Mouse (Mus musculus): ENCODE measurements around the gene Rps15a. TPM values are rescaled to one million over a fixed set of nuclear protein-coding genes. Genes with fewer than 3 reads are reported as not detected.

Gene Rps15a
- polyA plus RNA-seq, 1 experiment, result 1,382 TPM

DNA sequence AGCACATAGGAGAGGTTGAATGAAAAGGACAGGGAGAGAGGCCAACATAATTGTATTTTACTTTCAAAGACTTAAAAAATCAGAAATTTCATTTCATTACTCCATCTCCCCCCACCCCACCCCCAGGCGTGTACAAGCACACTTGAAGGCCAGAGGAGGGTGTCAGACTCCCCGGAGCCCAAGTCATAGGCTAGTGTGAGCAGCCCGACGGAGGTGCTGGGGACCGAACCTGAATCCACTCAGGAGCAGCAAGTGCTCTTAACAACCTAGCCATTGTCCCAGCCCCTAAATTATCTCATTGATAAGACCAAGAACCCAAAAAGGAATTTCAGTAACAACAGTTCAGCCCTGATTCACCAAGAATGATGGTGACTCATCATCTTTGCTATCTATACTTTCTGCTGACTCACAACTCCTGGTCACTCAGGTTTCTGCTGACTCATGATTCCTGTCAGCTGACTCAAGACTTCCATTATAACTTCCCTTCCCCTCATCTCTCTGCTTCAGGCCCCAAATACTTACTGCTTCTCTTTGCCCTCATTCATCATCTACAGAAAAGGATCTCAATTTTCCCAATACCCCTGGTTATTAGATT, 11.4 kb downstream of the Rps15a start:
- H3K4me1 ChIP-seq (replicated peaks; ENCODE audit: control insufficient read depth, insufficient read depth, low read length), result no peaks in the 10 kb centered on the region
- no peaks in the 10 kb centered on the region for H3K27me3 ChIP-seq (ENCODE audit: control insufficient read depth, insufficient read depth, low read length)
- no peak for DNase-seq
- TF ChIP-seq CTCF (IDR thresholded peaks at IDR 0.05; ENCODE audit: borderline replicate concordance, control insufficient read depth, extremely low read depth, insufficient read depth, low read length, poor library complexity) (no peak), POLR2A (IDR thresholded peaks at IDR 0.05; ENCODE audit: control insufficient read depth, extremely low read depth, insufficient read depth, low read length, poor library complexity) (no peak)
- no peak overlapping the region for H3K27ac ChIP-seq (ENCODE audit: control insufficient read depth, insufficient read depth, low read length)
- H3K4me3 ChIP-seq (ENCODE audit: control insufficient read depth, insufficient read depth, low read length), result no peak overlapping the region
- 93% methylated on average over 5 of the region's 5 CpGs for WGBS
- peaks cover 47% of the 10 kb centered on the region for H3K36me3 ChIP-seq (ENCODE audit: control insufficient read depth, insufficient read depth, low read length)

- WGBS, result 81% methylated on average over 5 of the region's 5 CpGs
- no peak for TF ChIP-seq CTCF (IDR thresholded peaks at IDR 0.05; ENCODE audit: borderline replicate concordance, control insufficient read depth, extremely low read depth, insufficient read depth, low read length, poor library complexity)
- TF ChIP-seq POLR2A (IDR thresholded peaks at IDR 0.05; ENCODE audit: control insufficient read depth, extremely low read depth, insufficient read depth, low read length, poor library complexity), result no peak
- peaks cover 39% of the 10 kb centered on the region for H3K36me3 ChIP-seq (ENCODE audit: control insufficient read depth, insufficient read depth, low read length)
These were observed 12.3 kb downstream of the Rps15a start for GRCm38 (mm10) chr7:118103462-118104379.

GRCm38 (mm10) chr7:118102678-118103461, 13.1 kb downstream of the Rps15a start:
- H3K36me3 ChIP-seq (ENCODE audit: control insufficient read depth, insufficient read depth, low read length), result peaks cover 30% of the 10 kb centered on the region
- WGBS, result 68% methylated on average over 4 of the region's 4 CpGs
- no peaks in the 10 kb centered on the region for H3K4me1 ChIP-seq (replicated peaks; ENCODE audit: control insufficient read depth, insufficient read depth, low read length)
- no peak for DNase-seq
- no peak overlapping the region for H3K4me3 ChIP-seq (ENCODE audit: control insufficient read depth, insufficient read depth, low read length)
- H3K27ac ChIP-seq (ENCODE audit: control insufficient read depth, insufficient read depth, low read length), result no peak overlapping the region
- no peak for TF ChIP-seq POLR2A (IDR thresholded peaks at IDR 0.05; ENCODE audit: control insufficient read depth, extremely low read depth, insufficient read depth, low read length, poor library complexity)
- no peak for TF ChIP-seq CTCF (IDR thresholded peaks at IDR 0.05; ENCODE audit: borderline replicate concordance, control insufficient read depth, extremely low read depth, insufficient read depth, low read length, poor library complexity)
- no peaks in the 10 kb centered on the region for H3K27me3 ChIP-seq (ENCODE audit: control insufficient read depth, insufficient read depth, low read length)

More at GRCm38 (mm10) chr7:118103462-118104379, 12.3 kb downstream of the Rps15a start:
- DNase-seq, result no peak
- H3K4me3 ChIP-seq (ENCODE audit: control insufficient read depth, insufficient read depth, low read length), result no peak overlapping the region
- no peaks in the 10 kb centered on the region for H3K4me1 ChIP-seq (replicated peaks; ENCODE audit: control insufficient read depth, insufficient read depth, low read length)
- H3K27ac ChIP-seq (ENCODE audit: control insufficient read depth, insufficient read depth, low read length), result no peak overlapping the region
- H3K27me3 ChIP-seq (ENCODE audit: control insufficient read depth, insufficient read depth, low read length), result no peaks in the 10 kb centered on the region

DNA sequence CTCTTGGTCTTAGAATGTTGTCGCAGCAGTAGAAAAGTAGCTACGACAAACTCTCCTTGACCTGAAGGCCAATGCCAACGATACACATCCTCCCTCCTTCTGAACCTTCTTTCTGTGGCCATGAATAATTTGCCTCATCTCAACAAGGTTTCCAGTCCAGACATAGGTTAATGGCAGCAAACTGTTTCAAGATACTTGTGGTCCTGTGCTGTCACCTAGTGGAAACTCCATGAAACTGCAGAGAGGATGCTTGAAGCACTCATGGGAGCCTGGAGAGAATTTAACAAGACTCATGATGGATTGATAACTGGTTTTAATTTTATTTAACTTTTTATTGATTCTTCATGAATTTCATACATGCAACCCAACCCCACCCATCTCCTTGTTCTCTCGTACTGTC, 13.8 kb downstream of the Rps15a start:
- 57% methylated on average over 4 of the region's 4 CpGs for WGBS
- H3K27ac ChIP-seq (ENCODE audit: control insufficient read depth, insufficient read depth, low read length), result no peak overlapping the region
- peaks cover 24% of the 10 kb centered on the region for H3K36me3 ChIP-seq (ENCODE audit: control insufficient read depth, insufficient read depth, low read length)
- H3K4me3 ChIP-seq (ENCODE audit: control insufficient read depth, insufficient read depth, low read length), result no peak overlapping the region
- DNase-seq, result peak; percentile 27
- no peaks in the 10 kb centered on the region for H3K27me3 ChIP-seq (ENCODE audit: control insufficient read depth, insufficient read depth, low read length)
- TF ChIP-seq CTCF (IDR thresholded peaks at IDR 0.05; ENCODE audit: borderline replicate concordance, control insufficient read depth, extremely low read depth, insufficient read depth, low read length, poor library complexity) (no peak), POLR2A (IDR thresholded peaks at IDR 0.05; ENCODE audit: control insufficient read depth, extremely low read depth, insufficient read depth, low read length, poor library complexity) (no peak)
- no peaks in the 10 kb centered on the region for H3K4me1 ChIP-seq (replicated peaks; ENCODE audit: control insufficient read depth, insufficient read depth, low read length)

DNA sequence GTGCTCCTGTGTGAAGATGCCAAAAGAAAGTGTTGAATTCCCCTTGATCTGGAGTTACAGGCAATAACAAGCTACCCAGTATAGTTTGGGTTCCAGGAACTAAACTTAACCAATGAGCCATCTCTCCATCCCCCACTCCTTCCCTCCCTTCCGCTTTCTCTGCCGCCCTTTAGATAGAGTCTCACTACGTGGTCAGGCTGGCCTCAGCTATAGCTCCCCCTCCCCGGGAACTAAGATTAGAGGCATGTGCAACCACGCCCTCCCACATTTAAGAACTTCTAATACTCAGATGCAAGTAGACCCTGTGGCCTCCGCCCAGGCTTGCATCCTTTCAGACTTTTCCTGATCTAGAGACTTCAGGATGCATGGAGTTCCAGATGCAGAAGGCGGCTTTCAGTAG, 18.4 kb downstream of the Rps15a start:
- H3K4me1 ChIP-seq (replicated peaks; ENCODE audit: control insufficient read depth, insufficient read depth, low read length), result no peaks in the 10 kb centered on the region
- WGBS, result 58% methylated on average over 7 of the region's 7 CpGs
- DNase-seq, result no peak
- TF ChIP-seq POLR2A (IDR thresholded peaks at IDR 0.05; ENCODE audit: control insufficient read depth, extremely low read depth, insufficient read depth, low read length, poor library complexity) (no peak), CTCF (IDR thresholded peaks at IDR 0.05; ENCODE audit: borderline replicate concordance, control insufficient read depth, extremely low read depth, insufficient read depth, low read length, poor library complexity) (no peak)
- H3K27me3 ChIP-seq (ENCODE audit: control insufficient read depth, insufficient read depth, low read length), result no peaks in the 10 kb centered on the region
- H3K27ac ChIP-seq (ENCODE audit: control insufficient read depth, insufficient read depth, low read length), result no peak overlapping the region
- H3K4me3 ChIP-seq (ENCODE audit: control insufficient read depth, insufficient read depth, low read length), result no peak overlapping the region
- no peaks in the 10 kb centered on the region for H3K36me3 ChIP-seq (ENCODE audit: control insufficient read depth, insufficient read depth, low read length)

GRCm38 (mm10) chr7:118079987-118080386, 36.0 kb downstream of the Rps15a start:
- DNase-seq, result peak; percentile 14
- Histone ChIP-seq H3K4me1 (replicated peaks; ENCODE audit: control insufficient read depth, insufficient read depth, low read length) (peaks cover 11% of the 10 kb centered on the region), H3K27me3 (ENCODE audit: control insufficient read depth, insufficient read depth, low read length) (no peaks in the 10 kb centered on the region), H3K4me3 (ENCODE audit: control insufficient read depth, insufficient read depth, low read length) (no peak overlapping the region), H3K27ac (ENCODE audit: control insufficient read depth, insufficient read depth, low read length) (peak overlapping the region; percentile 18; the same call in 1 of the 2 replicates), H3K36me3 (ENCODE audit: control insufficient read depth, insufficient read depth, low read length) (no peaks in the 10 kb centered on the region)
- TF ChIP-seq CTCF (IDR thresholded peaks at IDR 0.05; ENCODE audit: borderline replicate concordance, control insufficient read depth, extremely low read depth, insufficient read depth, low read length, poor library complexity) (no peak), POLR2A (IDR thresholded peaks at IDR 0.05; ENCODE audit: control insufficient read depth, extremely low read depth, insufficient read depth, low read length, poor library complexity) (no peak)
- WGBS, result 51% methylated on average over 4 of the region's 4 CpGs
